Mouse (Mus musculus) adrenal gland, postnatal 25 days (tissue): ENCODE measurements at regions not wholly inside any gene's neighbourhood (a gene's known extent, or its start where the extent isn't known, plus 50 kb on each side); places are given as distances from the start of the nearest gene placed in this dataset.

Experiments
- DNase-seq: peaks from one replicate; pipeline ENCODE4 v3.0.0; 2021; ENCODE audit warnings: mixed read lengths

DNA sequence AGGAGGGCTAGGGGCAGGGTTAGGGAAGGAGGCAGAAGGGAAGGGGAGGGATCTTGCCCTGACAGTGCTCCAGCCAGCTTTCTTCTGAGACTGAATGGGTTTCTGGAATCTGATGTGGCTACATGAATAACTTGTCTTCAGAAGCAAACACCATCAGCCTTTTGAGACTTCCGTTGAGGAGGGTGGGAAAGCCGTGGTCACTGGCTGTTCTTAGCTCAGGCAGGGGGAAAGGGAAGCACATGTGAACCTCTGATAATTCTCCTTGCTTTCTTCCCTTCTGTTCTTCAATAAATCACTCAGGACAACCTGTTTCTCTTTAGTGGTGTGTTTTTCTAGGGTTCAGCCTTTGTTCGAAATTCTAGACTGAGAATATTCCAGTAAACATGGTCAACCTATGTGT lies 148.9 kb downstream of the Bcl11a start:
- DNase-seq, result no peak

- no peak for DNase-seq
These were observed 155.5 kb downstream of the Bcl11a start for GRCm38 (mm10) chr11:24233376-24233775.

- no peak for DNase-seq
These were observed 156.0 kb downstream of the Bcl11a start for GRCm38 (mm10) chr11:24233821-24234220.

DNA sequence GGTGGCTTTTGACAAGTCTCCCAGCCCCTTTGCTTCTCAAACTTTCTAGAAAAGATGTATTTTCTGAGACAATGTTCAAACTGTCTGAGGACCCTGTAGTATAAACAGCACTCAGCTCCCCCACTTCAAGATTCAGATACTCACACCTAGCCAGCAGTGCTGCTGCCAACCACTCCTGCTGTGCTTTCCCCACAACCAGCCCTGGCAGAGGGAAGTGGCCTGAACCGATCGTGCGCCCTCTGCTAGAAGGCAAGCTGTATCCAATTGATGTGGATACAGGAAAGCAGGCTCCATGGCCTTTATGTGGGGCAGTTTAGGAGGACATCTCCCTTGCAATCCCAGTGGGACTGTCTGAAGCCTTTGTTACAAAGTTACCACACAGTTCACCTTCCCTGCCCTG lies 156.6 kb downstream of the Bcl11a start:
- DNase-seq, result no peak

GRCm38 (mm10) chr11:24235326-24235725 lies 157.5 kb downstream of the Bcl11a start:
- DNase-seq, result no peak

- no peak for DNase-seq
These were observed 161.8 kb downstream of the Bcl11a start for GRCm38 (mm10) chr11:24239631-24240030.

DNA sequence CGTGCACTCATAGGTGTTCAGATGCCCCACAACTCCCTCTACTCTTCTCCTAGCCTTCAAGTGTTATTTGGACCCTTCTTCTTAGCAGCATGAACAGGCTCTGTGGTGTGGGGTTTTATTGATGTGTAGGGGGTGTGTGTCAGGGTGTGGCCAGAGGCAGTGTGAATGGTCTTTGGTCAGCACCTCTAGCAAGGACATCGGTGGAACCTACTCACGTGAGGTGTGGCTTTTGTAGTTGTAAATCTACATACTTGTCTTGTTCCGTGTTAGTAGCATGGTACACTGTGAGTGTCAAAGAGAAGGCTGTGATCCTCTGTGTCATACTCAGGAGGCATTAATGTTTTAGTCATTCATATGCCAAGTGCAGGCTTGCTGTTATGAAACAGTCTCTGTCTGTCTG lies 164.2 kb downstream of the Bcl11a start:
- no peak for DNase-seq

DNA sequence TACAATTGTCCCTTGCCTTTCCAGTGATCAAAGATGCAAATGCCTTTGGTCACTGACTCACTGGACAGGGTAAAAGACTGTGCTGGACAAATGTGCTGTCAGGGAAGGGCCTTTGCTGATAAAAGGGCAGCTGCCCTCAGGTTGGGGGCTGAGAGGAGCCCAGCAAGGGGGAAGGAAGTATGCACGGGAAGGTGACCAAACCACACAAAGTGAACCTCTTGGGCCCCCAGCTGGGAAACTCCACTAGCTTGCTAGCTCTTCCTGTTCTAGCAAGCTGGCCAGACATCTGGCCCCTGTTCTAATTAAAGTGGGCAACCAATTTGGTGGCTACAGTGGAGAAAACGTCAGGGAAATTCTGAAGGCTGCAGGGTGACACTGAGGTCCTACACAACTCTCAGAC lies 165.0 kb downstream of the Bcl11a start:
- DNase-seq, result no peak

GRCm38 (mm10) chr11:24245390-24245789 lies 167.5 kb downstream of the Bcl11a start:
- DNase-seq, result no peak

DNA sequence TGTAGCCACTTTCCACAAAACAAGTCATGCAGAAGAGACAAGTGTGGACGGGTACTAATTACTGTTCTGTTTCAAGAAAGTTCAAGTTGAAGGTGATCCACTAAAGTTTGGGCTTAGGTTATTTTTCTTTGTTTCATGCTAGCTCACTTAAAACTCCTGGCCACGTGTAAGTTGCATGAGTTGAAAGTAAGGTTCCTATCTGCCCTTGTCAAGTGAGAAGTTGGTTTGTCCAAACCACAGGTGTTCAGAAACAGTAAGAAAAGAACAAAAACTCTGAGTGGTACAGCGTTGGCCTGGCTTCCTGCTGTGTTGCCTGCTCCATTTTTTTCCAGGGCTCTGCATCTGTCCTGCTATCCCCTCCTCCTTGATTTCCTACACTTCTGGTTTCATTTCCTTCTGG lies 168.5 kb downstream of the Bcl11a start:
- no peak for DNase-seq

DNA sequence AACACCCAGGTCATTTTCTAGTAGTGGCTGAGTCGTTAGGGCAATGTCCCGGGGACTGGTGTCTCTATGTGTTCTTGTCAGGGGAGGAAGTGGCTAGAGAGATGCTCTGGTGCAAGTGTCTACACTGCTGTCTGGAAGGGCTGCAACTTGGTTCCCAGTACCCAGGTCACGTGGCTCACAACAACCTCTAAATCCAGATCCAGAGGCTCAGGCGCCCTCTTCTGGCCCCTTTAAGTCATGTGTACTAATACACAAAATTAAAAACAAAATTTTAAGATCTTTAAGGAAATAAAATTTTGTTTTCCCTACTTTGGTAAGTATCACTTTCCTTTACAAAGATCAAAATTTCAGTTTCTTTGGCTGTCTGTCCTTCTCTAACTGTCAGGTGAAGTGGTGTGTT lies 169.4 kb downstream of the Bcl11a start:
- DNase-seq, result no peak

DNA sequence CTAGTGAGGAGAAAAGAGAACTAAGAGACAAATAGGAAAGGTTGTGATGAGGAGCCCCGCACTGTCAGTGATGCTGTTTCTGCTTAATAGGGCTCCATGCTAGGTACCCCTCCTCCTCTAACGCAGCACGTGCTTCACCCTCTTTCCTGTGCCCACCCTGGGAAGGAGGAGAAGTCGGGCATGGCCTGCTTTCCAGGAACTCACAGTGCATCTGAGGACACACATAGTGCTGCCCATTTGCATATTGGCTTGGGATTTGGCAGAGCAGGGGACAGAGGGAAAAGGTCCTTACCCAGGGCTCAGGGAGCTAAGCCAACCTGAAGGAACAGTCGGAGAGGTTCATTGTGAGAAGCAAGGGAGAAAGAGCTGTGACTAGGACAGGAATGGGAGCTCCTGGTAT lies 173.7 kb downstream of the Bcl11a start:
- DNase-seq, result no peak

- DNase-seq, result no peak
These were observed 177.6 kb downstream of the Bcl11a start for GRCm38 (mm10) chr11:24255201-24256060.

DNA sequence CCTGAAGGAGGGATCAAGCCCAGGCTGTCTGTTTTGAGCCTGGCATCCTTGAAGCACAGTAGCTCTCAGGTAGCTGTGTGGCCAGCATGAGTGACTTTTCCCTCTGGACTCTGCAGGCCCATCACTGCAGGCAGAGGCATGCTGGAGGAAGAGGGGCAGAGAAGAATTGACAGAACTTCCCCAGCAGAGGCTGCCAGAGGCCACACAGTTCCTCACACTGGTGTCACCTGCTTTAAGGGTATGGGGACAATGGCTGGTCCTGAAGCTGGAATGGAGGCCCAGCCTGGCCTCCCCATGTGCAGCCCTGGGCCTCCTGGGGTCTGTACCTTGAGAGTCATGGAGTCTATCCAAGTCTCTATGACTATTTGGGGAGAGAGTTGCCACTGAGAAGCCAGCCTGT lies 179.9 kb downstream of the Bcl11a start:
- no peak for DNase-seq

- no peak for DNase-seq
These were observed 180.5 kb downstream of the Bcl11a start for GRCm38 (mm10) chr11:24258340-24258739.

GRCm38 (mm10) chr11:24259668-24260067 lies 181.8 kb downstream of the Bcl11a start:
- no peak for DNase-seq

DNA sequence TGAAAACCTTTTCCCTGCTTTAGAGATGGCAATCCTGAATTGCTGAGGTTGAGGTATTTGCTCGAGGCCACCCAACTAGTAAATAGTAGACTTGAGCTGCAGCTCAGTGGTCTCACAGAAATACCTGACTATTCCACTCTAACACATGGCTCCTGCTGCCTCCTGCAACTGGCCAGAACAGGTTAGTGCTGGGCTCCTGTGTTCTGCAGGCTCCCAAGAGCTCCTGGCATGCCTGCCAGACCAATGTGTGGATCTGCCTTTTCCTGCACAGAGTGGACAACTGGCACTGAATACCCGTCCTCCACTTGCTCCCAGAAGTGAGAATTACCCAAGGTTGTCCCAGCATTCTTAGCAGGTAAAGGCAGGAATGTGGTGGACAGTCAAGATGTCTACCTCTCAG lies 191.2 kb downstream of the Bcl11a start:
- DNase-seq, result no peak

GRCm38 (mm10) chr11:24281628-24282027 lies 203.8 kb downstream of the Bcl11a start:
- no peak for DNase-seq

DNA sequence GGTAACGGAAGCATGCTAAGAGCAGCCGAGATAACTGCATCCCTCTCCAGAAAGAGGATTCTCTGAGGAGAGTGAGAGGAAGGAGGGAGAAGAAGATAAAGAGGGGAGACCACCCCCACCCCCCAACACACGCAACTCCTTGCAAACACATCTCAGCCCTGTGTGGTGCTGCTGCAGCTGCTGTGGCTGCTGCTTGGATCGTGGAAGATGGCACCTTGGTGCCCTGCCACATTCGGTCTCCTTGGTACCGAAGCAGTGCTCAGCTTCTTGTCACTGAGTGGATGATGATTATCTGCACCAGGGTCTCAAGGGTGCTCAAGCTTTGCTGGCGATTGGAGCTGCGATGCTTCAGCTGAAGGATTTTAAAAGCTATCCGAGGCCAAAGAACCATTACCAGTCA lies 204.7 kb downstream of the Bcl11a start:
- no peak for DNase-seq

DNA sequence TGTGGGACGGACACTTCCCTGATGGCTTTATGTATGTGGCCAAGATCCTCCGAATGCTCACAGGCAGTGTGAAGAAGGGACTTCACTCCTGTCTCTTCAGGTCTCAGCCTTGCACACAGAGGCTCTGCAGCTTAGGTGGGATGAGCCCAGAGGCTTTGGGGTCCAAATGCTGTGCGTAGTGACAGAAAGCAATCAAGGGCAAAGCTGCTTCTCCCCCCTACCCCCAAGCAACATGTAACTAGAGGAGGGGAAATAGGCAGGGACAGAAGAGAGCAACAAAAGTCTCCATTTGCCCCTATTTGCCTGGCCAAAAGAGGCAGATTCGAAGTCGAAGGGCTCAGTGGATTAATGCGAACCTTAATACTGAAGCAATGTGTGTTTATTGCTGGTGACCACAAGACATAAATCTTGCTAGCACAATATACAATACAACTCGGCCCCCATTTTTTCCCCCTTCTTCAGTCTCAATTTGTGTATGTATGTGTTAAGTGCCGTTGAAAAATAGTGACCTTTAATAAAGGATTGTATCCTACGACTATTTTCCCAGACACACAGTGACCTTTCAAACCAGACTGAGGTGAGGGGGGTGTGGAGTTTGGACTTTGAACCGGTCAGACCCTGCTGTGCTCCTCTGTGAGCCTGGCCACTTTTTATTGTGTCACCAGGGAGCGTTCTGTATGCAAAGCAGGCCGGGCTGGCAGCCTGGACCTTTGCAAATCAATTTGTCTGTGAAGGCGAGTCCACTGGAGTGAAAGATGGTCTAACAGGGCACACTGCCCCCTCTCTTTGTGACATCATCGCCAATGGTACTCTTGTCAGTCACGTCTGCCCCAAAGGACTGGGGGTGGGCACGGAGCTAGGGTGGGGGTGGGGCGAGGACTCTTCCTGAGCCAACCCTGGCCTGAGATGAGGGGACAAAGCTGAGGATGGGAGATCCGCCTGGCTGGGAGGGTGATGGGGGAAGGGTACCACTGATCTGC lies 208.6 kb downstream of the Bcl11a start:
- DNase-seq, result no peak

GRCm38 (mm10) chr11:24293209-24293608 lies 215.4 kb downstream of the Bcl11a start:
- DNase-seq, result no peak

DNA sequence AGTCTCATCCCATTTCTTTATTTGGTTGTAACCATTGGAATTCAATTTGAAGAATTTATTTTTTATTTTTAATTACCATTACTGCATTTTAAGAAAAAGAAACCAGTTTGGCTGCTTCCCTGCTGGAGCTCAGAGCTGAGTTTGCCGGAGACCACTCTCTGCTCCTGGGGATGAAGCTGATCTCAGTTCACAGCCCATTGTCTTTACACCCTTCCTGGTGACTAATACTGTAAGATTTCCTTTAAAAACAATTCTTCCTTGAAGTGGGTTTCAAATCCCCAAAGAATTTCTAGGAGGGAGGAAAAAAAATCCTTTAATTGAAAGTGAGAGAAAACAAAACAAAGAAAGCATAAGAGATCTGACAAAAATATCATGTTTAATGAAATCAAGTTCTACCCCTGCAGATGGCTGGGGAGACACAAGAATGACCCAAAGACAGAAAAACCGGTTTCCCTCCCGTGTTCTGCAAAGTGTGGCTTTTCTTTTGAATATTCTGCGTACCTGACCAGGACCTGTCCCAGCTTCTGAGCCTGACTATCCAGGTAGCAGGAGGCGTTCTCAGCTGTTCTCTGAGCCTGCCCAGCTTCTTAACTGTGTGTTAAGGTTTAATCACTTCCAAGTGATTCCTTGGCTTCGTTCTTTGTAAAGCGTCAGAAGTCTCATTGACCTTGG lies 216.1 kb downstream of the Bcl11a start:
- DNase-seq, result no peak
